Mouse (Mus musculus): ENCODE results near the gene Vps52. TPM values are rescaled to one million over a fixed set of nuclear protein-coding genes. Genes with fewer than 3 reads are reported as not detected.
A peak's percentile ranks its signal among the peaks of the same experiment; 100 is the strongest.

Gene Vps52
- polyA plus RNA-seq, 1 experiment = 24.4 TPM

DNA sequence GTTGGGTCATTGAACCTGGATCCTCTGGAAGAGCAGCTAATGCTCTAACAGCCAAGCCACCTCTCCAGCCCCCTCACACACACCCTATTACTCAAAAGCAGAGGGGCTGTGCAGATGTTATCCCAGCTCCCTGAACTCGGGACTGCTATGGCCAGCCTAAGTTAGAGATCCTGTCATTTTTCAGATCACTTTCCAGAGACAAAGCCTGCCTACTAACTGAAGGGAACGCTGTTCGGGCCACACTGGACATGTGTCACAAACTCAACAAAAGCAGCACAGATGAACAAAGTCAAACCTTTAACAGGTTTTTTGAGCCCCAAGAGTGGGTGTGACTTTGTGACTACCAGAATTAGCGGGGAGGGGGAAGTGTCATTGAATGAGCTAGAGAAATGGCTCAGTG, 2.7 kb upstream of the Vps52 start:
- peaks cover 48% of the 10 kb centered on the region for H3K79me2 ChIP-seq (ENCODE audit: control insufficient read depth, insufficient read depth)
- H3K27me3 ChIP-seq (ENCODE audit: control insufficient read depth, insufficient read depth, insufficient read length) = no peaks in the 10 kb centered on the region
- H3K79me3 ChIP-seq (ENCODE audit: low read depth) = peaks cover 36% of the 10 kb centered on the region
- H3K4me3 ChIP-seq (ENCODE audit: insufficient read depth, poor library complexity, severe bottlenecking) = no peak overlapping the region
- peaks cover 46% of the 10 kb centered on the region for H3K36me3 ChIP-seq (ENCODE audit: control insufficient read depth, insufficient read depth)
- no peak for TF ChIP-seq CEBPB (IDR thresholded peaks at IDR 0.05; ENCODE audit: low read depth)
- H3ac ChIP-seq (ENCODE audit: control insufficient read depth, insufficient read length, low read depth) = peak overlapping the region; percentile 46

- H3K79me3 ChIP-seq (ENCODE audit: low read depth) = peaks cover 36% of the 10 kb centered on the region
- H3K79me2 ChIP-seq (ENCODE audit: control insufficient read depth, insufficient read depth) = peaks cover 48% of the 10 kb centered on the region
- no peak for TF ChIP-seq CEBPB (IDR thresholded peaks at IDR 0.05; ENCODE audit: low read depth)
- TF ChIP-seq MAX (IDR thresholded peaks at IDR 0.05) = no peak
- TF ChIP-seq FOSL1 (IDR thresholded peaks at IDR 0.05; ENCODE audit: insufficient read depth, low read length, poor library complexity, severe bottlenecking) = no peak
- no peak for TF ChIP-seq MYOD1 (IDR thresholded peaks at IDR 0.05; ENCODE audit: control insufficient read depth, insufficient read length, low read depth)
- TF ChIP-seq CTCF (IDR thresholded peaks at IDR 0.05; ENCODE audit: control insufficient read depth, insufficient read depth, insufficient read length) = no peak
- TF ChIP-seq USF1 (IDR thresholded peaks at IDR 0.05; ENCODE audit: low read depth) = no peak
- no peak for TF ChIP-seq MYOG (IDR thresholded peaks at IDR 0.05; ENCODE audit: control insufficient read depth, extremely low read depth, insufficient read length)
- H3K36me3 ChIP-seq (ENCODE audit: control insufficient read depth, insufficient read depth) = peaks cover 43% of the 10 kb centered on the region
- H3K4me3 ChIP-seq (ENCODE audit: insufficient read depth, poor library complexity, severe bottlenecking) = peak overlapping the region; percentile 97
- peak overlapping the region; percentile 46 for H3ac ChIP-seq (ENCODE audit: control insufficient read depth, insufficient read length, low read depth)
- no peaks in the 10 kb centered on the region for H3K27me3 ChIP-seq (ENCODE audit: control insufficient read depth, insufficient read depth, insufficient read length)
Measured at GRCm38 (mm10) chr17:33953310-33953709, 2.3 kb upstream of the Vps52 start.

GRCm38 (mm10) chr17:33953961-33954565, 1.5 kb upstream of the Vps52 start:
- Histone ChIP-seq H3K27me3 (ENCODE audit: control insufficient read depth, insufficient read depth, insufficient read length) (no peaks in the 10 kb centered on the region), H3K79me2 (ENCODE audit: control insufficient read depth, insufficient read depth) (peaks cover 48% of the 10 kb centered on the region), H3K4me3 (ENCODE audit: insufficient read depth, poor library complexity, severe bottlenecking) (peak overlapping the region; percentile 97), H3K79me3 (ENCODE audit: low read depth) (peaks cover 36% of the 10 kb centered on the region), H3ac (ENCODE audit: control insufficient read depth, insufficient read length, low read depth) (peak overlapping the region; percentile 96), H3K36me3 (ENCODE audit: control insufficient read depth, insufficient read depth) (peaks cover 43% of the 10 kb centered on the region)
- TF ChIP-seq CEBPB (IDR thresholded peaks at IDR 0.05; ENCODE audit: low read depth) (no peak), CTCF (IDR thresholded peaks at IDR 0.05; ENCODE audit: control insufficient read depth, insufficient read depth, insufficient read length) (no peak), USF1 (IDR thresholded peaks at IDR 0.05; ENCODE audit: low read depth) (no peak), MYOG (IDR thresholded peaks at IDR 0.05; ENCODE audit: control insufficient read depth, extremely low read depth, insufficient read length) (no peak), MAX (IDR thresholded peaks at IDR 0.05) (no peak), MYOD1 (IDR thresholded peaks at IDR 0.05; ENCODE audit: control insufficient read depth, insufficient read length, low read depth) (no peak), FOSL1 (IDR thresholded peaks at IDR 0.05; ENCODE audit: insufficient read depth, low read length, poor library complexity, severe bottlenecking) (no peak)

DNA sequence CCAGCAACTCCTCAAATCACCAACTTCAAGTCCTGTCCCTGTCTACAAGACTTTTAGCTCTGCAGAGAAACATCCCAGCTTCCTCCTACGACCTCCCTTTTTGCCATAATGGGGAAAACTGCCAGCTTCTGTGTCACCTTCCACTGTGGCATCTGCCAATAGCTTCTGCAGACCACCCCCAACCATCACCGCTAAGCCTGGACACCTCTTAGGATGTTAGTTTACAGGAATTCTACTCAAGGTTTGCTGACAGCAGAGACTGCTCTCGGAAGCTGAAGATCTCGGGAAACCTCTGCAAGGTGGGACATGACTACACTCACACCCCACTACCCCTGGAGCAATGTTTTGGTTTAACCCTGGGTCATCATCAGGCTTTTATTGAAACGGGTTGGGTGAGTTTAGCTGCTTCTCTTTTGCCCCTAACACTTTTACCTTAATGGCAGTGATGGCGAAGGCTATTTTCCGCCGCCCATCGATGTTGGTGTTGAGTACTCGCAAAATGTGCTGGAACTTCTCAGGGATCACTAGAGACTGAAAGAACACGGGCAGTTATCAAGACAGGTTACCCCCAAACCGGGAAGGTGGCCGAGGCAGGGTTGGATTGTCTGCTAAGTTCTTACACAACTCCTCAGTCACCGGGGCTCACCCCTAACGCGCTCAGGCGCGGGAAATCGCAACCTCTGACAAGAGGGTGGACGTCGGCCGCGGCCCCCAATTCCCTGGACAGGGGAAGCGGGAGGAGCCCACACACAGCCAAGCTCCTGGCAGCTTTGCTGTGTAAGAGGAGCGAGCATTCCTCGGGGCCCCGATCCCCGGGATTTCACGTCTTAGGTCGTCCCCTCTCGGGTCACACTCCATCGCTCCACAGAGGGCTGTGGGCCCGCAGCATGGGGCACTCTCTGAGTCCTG, 712 bp upstream of the Vps52 start:
- Histone ChIP-seq H3ac (ENCODE audit: control insufficient read depth, insufficient read length, low read depth) (peak overlapping the region; percentile 96), H3K4me3 (ENCODE audit: insufficient read depth, poor library complexity, severe bottlenecking) (peak overlapping the region; percentile 97), H3K79me3 (ENCODE audit: low read depth) (peaks cover 36% of the 10 kb centered on the region), H3K27me3 (ENCODE audit: control insufficient read depth, insufficient read depth, insufficient read length) (no peaks in the 10 kb centered on the region), H3K36me3 (ENCODE audit: control insufficient read depth, insufficient read depth) (peaks cover 43% of the 10 kb centered on the region), H3K79me2 (ENCODE audit: control insufficient read depth, insufficient read depth) (peaks cover 48% of the 10 kb centered on the region)
- TF ChIP-seq USF1 (IDR thresholded peaks at IDR 0.05; ENCODE audit: low read depth) = no peak
- TF ChIP-seq CTCF (IDR thresholded peaks at IDR 0.05; ENCODE audit: control insufficient read depth, insufficient read depth, insufficient read length) = no peak
- no peak for TF ChIP-seq FOSL1 (IDR thresholded peaks at IDR 0.05; ENCODE audit: insufficient read depth, low read length, poor library complexity, severe bottlenecking)
- no peak for TF ChIP-seq MYOG (IDR thresholded peaks at IDR 0.05; ENCODE audit: control insufficient read depth, extremely low read depth, insufficient read length)
- TF ChIP-seq MAX (IDR thresholded peaks at IDR 0.05) = no peak
- TF ChIP-seq MYOD1 (IDR thresholded peaks at IDR 0.05; ENCODE audit: control insufficient read depth, insufficient read length, low read depth) = no peak
- TF ChIP-seq CEBPB (IDR thresholded peaks at IDR 0.05; ENCODE audit: low read depth) = no peak

DNA sequence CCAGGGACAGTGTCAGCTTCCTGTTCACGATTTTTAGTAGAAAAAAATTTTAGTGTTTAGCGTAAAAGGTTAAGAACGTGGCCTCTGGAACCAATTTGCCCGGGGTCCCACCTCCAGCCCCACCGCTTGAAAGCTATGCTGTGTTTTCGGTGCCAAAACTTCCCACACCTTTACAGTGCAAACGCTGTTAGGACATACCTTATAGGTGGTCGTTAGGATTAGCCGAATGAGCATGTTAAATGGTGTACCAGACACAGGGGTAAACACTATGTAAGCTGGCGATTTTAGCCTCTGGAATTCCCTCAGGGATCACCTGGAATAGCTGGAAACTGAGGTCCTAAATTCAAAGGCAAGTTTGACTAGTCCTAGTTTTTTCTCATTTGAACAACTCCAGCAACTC, 724 bp downstream of the Vps52 start:
- H3K36me3 ChIP-seq (ENCODE audit: control insufficient read depth, insufficient read depth) = peaks cover 33% of the 10 kb centered on the region
- peaks cover 36% of the 10 kb centered on the region for H3K79me3 ChIP-seq (ENCODE audit: low read depth)
- peak overlapping the region; percentile 83 for H3K4me3 ChIP-seq (ENCODE audit: insufficient read depth, poor library complexity, severe bottlenecking)
- no peak for TF ChIP-seq MYOD1 (IDR thresholded peaks at IDR 0.05; ENCODE audit: control insufficient read depth, insufficient read length, low read depth)
- TF ChIP-seq CTCF (IDR thresholded peaks at IDR 0.05; ENCODE audit: control insufficient read depth, insufficient read depth, insufficient read length) = no peak
- no peak for TF ChIP-seq CEBPB (IDR thresholded peaks at IDR 0.05; ENCODE audit: low read depth)
- no peak for TF ChIP-seq FOSL1 (IDR thresholded peaks at IDR 0.05; ENCODE audit: insufficient read depth, low read length, poor library complexity, severe bottlenecking)
- peak overlapping the region; percentile 100 for H3ac ChIP-seq (ENCODE audit: control insufficient read depth, insufficient read length, low read depth)
- no peaks in the 10 kb centered on the region for H3K27me3 ChIP-seq (ENCODE audit: control insufficient read depth, insufficient read depth, insufficient read length)
- H3K79me2 ChIP-seq (ENCODE audit: control insufficient read depth, insufficient read depth) = peaks cover 48% of the 10 kb centered on the region
